Mouse (Mus musculus) lung, adult 2 months (tissue): ENCODE data around the gene Rfx7.

ENCODE experiments used
- CTCF ChIP-seq: fragments of 200-500 bp; IDR thresholded peaks from 2 replicates; pipeline ENCODE4 v1.5.1; 2011; ENCODE audit warnings: mild to moderate bottlenecking, low read length, control low read depth; ENCODE audit not compliant: insufficient read depth
- POLR2A ChIP-seq: fragments of 200-500 bp; IDR thresholded peaks from 2 replicates; pipeline ENCODE4 v1.6.1; 2011; ENCODE audit warnings: low read depth, mild to moderate bottlenecking, control low read depth, low read length, borderline replicate concordance; ENCODE audit errors: extremely low read depth

DNA sequence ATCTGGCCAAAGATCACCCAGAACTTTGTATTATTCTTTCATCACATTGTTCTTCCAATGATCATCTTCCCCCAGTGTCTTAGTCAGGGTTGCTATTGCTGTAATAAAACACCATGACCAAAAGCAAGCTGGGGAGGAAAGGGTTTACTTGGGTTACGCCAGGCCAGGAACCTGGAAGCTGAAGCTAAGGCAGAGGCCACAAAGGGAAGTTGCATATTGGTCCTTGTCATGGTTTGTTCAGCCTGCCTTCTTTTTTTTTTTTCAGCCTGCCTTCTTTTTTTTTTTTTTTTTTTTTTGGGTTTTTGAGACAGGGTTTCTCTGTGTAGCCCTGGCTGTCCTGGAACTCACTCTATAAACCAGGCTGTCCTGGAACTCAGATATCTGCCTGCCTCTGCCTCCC is 5.9 kb upstream of the Rfx7 start:
- no peak for TF ChIP-seq CTCF
- no peak for TF ChIP-seq POLR2A
